Mouse (Mus musculus): Measurements from ENCODE around the gene Ppp1cb. TPM values are rescaled to one million over a fixed set of nuclear protein-coding genes. Genes with fewer than 3 reads are reported as not detected.

Ppp1cb gene
- polyA plus RNA-seq, 1 experiment from 2014 or later = 110 TPM

DNA sequence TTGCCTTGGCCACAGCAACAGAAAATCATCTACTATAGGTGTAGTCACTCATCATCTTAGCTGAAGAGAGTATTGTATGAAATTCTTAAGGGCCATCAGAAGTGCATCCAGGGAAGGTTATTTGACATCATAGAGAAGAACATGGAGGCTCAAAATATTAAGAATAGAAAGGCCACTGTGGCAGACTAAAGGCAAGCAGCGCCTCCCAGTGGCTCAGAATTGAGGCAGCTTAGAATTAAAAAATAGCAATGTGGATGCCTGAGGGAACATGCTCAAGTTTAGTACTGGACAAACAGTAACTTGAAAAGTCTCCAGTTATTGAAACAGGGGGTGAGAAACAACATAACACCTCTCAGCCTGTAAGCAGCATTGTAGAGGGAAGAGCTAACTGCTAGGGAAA is 61.7 kb downstream of the Ppp1cb start:
- 34% methylated on average over 1 of the region's 1 CpGs for WGBS (ENCODE audit: insufficient replicate concordance)
- Histone ChIP-seq H3K4me3 (ENCODE audit: low read depth, low read length) (no peak overlapping the region), H3K9me3 (replicated peaks; ENCODE audit: control insufficient read depth, low read length) (no peaks in the 10 kb centered on the region), H3K4me1 (ENCODE audit: control insufficient read depth, low read depth, low read length) (no peaks in the 10 kb centered on the region), H3K36me3 (ENCODE audit: control insufficient read depth, insufficient read depth) (no peaks in the 10 kb centered on the region), H3K4me2 (ENCODE audit: low read depth, low read length) (no peak overlapping the region), H3K9ac (ENCODE audit: low read depth, low read length) (no peak overlapping the region), H3K27me3 (ENCODE audit: control insufficient read depth, insufficient read depth, low read depth, low read length) (no peaks in the 10 kb centered on the region), H3K27ac (ENCODE audit: low read length) (no peak overlapping the region)
- ATAC-seq (ENCODE audit: low read depth) = no peak

DNA sequence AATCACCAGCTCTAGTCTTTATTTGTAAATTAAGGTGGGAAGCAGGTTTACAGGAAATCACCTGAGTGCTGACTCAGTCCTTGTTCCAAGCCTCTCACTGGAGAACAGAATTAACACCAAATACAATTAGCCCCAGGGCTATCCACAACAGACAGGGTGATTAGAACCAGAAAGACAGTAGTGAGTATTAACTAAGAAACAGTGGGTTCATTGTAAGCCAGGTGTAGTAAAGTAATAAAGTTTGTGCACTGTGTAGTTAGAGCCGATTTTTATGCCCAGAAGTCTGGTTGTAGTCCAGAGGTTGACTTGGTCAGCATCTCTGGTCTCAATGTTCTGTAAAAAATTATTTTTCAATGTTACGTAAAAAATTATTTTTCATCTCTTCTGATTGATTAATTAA is 90.8 kb downstream of the Ppp1cb start:
- Histone ChIP-seq H3K36me3 (ENCODE audit: control insufficient read depth, insufficient read depth) (no peaks in the 10 kb centered on the region), H3K9ac (ENCODE audit: low read depth, low read length) (no peak overlapping the region), H3K4me1 (ENCODE audit: control insufficient read depth, low read depth, low read length) (no peaks in the 10 kb centered on the region), H3K27me3 (ENCODE audit: control insufficient read depth, insufficient read depth, low read depth, low read length) (no peaks in the 10 kb centered on the region), H3K27ac (ENCODE audit: low read length) (no peak overlapping the region), H3K4me3 (ENCODE audit: low read depth, low read length) (no peak overlapping the region), H3K4me2 (ENCODE audit: low read depth, low read length) (no peak overlapping the region), H3K9me3 (replicated peaks; ENCODE audit: control insufficient read depth, low read length) (no peaks in the 10 kb centered on the region)
- WGBS (ENCODE audit: insufficient replicate concordance) = 66% methylated on average over 2 of the region's 2 CpGs
- ATAC-seq (ENCODE audit: low read depth) = no peak

DNA sequence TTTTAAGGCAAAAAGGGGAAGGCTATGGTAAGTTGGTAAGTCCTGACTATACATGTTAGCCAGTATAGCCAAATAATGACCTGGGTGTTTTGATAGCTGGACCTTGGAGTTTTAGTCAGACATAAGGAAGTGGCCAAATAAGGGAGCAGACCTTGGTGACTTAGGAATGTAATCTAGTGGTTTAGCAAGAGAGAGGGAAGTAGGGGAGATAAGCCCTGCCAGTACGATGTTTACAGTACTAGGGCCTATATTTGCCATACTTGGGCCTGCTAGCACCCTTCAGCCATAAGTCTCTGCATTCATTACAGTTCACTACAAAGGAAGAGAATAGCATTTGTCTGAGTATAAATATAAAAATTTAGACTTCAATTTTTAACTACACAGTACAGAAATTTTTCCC is 106.1 kb downstream of the Ppp1cb start:
- 13% methylated on average over 1 of the region's 1 CpGs for WGBS (ENCODE audit: insufficient replicate concordance)
- no peak overlapping the region for H3K9ac ChIP-seq (ENCODE audit: low read depth, low read length)

More for the DNA sequence above, 106.1 kb downstream of the Ppp1cb start:
- no peak overlapping the region for H3K4me2 ChIP-seq (ENCODE audit: low read depth, low read length)
- H3K9me3 ChIP-seq (replicated peaks; ENCODE audit: control insufficient read depth, low read length) = no peaks in the 10 kb centered on the region
- H3K27me3 ChIP-seq (ENCODE audit: control insufficient read depth, insufficient read depth, low read depth, low read length) = no peaks in the 10 kb centered on the region
- H3K4me1 ChIP-seq (ENCODE audit: control insufficient read depth, low read depth, low read length) = no peaks in the 10 kb centered on the region
- no peaks in the 10 kb centered on the region for H3K36me3 ChIP-seq (ENCODE audit: control insufficient read depth, insufficient read depth)
- no peak overlapping the region for H3K4me3 ChIP-seq (ENCODE audit: low read depth, low read length)
- no peak overlapping the region for H3K27ac ChIP-seq (ENCODE audit: low read length)
- no peak for ATAC-seq (ENCODE audit: low read depth)

Other genes starting within 250 kb of the Ppp1cb start
- gene Plb1, start 226.1 kb upstream of the Ppp1cb start, polyA plus RNA-seq (2015; fragmentation: Nextera tagmentation; extraction: Ambion mirVana) = 0.32 and 0.35 TPM in 2 replicates
- gene Yes1, start 152.3 kb downstream of the Ppp1cb start, polyA plus RNA-seq (2015; fragmentation: Nextera tagmentation; extraction: Ambion mirVana) = 5.7 and 5.8 TPM in 2 replicates

Measured in liver, embryonic 16.5 days (tissue).